In genomic region chr4:155221106-155221505, GRCm38 (mm10) we compare ENCODE assay signal across 8 mouse cellular contexts. TPM values are rescaled to one million over a fixed set of nuclear protein-coding genes. Genes with fewer than 3 reads are reported as not detected.
A peak's percentile ranks its signal among the peaks of the same experiment; 100 is the strongest.
DNase-seq lines count a peak whose midpoint lies in the region; ATAC-seq and TF ChIP-seq lines count a peak whose summit lies in the region.

No protein-coding gene starts in this region.

- H3K4me2 ChIP-seq in heart, embryonic 13.5 days: peak overlapping the region; percentile 97
- H3K4me2 ChIP-seq in midbrain, embryonic 11.5 days: peak overlapping the region; percentile 99

- TF ChIP-seq CTCF in MEL (IDR thresholded peaks at IDR 0.05 in 2 of 3, conservative IDR thresholded peaks at IDR 0.05 in 1 of 3; ENCODE audit: control insufficient read depth in 1 of 3, insufficient read depth in 1 of 3, low read depth in 2 of 3, low read length in 3 of 3, poor library complexity in 1 of 3, severe bottlenecking in 1 of 3): no peak

- DNase-seq in heart, postnatal 4 days: no peak
- no peak for DNase-seq in MEL (ENCODE audit: low read depth, low spot score)
- no peak for DNase-seq in hindbrain, embryonic 10.5 days (ENCODE audit: low spot score)
- DNase-seq in midbrain, embryonic 11.5 days (ENCODE audit: low spot score, missing footprints): peak; percentile 94
- no peak for DNase-seq in adipocyte (ENCODE audit: low spot score)
- no peak for DNase-seq in T-cell, adult 2 months (ENCODE audit: low spot score)

- H3K27me3 ChIP-seq in heart, embryonic 13.5 days (replicated peaks): no peaks in the 10 kb centered on the region
- H3K27me3 ChIP-seq in MEL (ENCODE audit: control insufficient read depth in 1 of 2, insufficient read depth in 2 of 2, low read length in 2 of 2): no peaks in the 10 kb centered on the region
- peaks cover 7% of the 10 kb centered on the region; the same call in 1 of the 2 replicates for H3K27me3 ChIP-seq in hindbrain, embryonic 10.5 days (ENCODE audit: insufficient read depth, poor library complexity, severe bottlenecking)
- H3K27me3 ChIP-seq in midbrain, embryonic 11.5 days (ENCODE audit: control insufficient read depth, insufficient read depth, low read length): no peaks in the 10 kb centered on the region

- H3K79me2 ChIP-seq in MEL (ENCODE audit: control insufficient read depth, insufficient read depth, low read length, poor library complexity): peaks cover 31% of the 10 kb centered on the region

- H3K9me3 ChIP-seq in heart, embryonic 13.5 days: no peaks in the 10 kb centered on the region
- H3K9me3 ChIP-seq in MEL (replicated peaks; ENCODE audit: insufficient read depth, low read length): no peaks in the 10 kb centered on the region
- H3K9me3 ChIP-seq in hindbrain, embryonic 10.5 days: no peaks in the 10 kb centered on the region
- H3K9me3 ChIP-seq in midbrain, embryonic 11.5 days (ENCODE audit: control insufficient read depth, low read length): no peaks in the 10 kb centered on the region

- H3K9ac ChIP-seq in heart, embryonic 13.5 days: peak overlapping the region; percentile 99
- peak overlapping the region; percentile 57 for H3K9ac ChIP-seq in MEL (ENCODE audit: control insufficient read depth, low read depth, low read length, poor library complexity, severe bottlenecking)
- peak overlapping the region; percentile 95 for H3K9ac ChIP-seq in midbrain, embryonic 11.5 days (ENCODE audit: low read length)

- 1% methylated on average over 7 of the region's 7 CpGs for WGBS in heart, embryonic 13.5 days
- 3% methylated on average over 7 of the region's 7 CpGs for WGBS in hindbrain, embryonic 10.5 days
- 0% methylated on average over 7 of the region's 7 CpGs for WGBS in midbrain, embryonic 11.5 days

- 0 out of 2 replicates have a peak, but pooled peaks cover 7% of the 10 kb centered on the region for H3K36me3 ChIP-seq in heart, embryonic 13.5 days
- H3K36me3 ChIP-seq in MEL (ENCODE audit: control insufficient read depth in 1 of 2, insufficient read depth in 2 of 2, low read length in 2 of 2): peaks cover 0 to 6% of the 10 kb centered on the region in 2 experiments; a peak in 2 of 4 replicates
- peaks cover 9% of the 10 kb centered on the region for H3K36me3 ChIP-seq in hindbrain, embryonic 10.5 days
- H3K36me3 ChIP-seq in midbrain, embryonic 11.5 days (ENCODE audit: control insufficient read depth, insufficient read depth, low read length): no peaks in the 10 kb centered on the region

- H3K4me3 ChIP-seq in heart, embryonic 13.5 days: peak overlapping the region; percentile 95
- H3K4me3 ChIP-seq in MEL (ENCODE audit: control insufficient read depth in 1 of 2, insufficient read depth in 1 of 2, low read depth in 2 of 2, low read length in 2 of 2): peak overlapping the region; percentile 61 to 85
- H3K4me3 ChIP-seq in hindbrain, embryonic 10.5 days: peak overlapping the region; percentile 95
- peak overlapping the region; percentile 96 for H3K4me3 ChIP-seq in midbrain, embryonic 11.5 days (ENCODE audit: low read depth, low read length)

- TF ChIP-seq RAD21 in MEL (IDR thresholded peaks at IDR 0.05; ENCODE audit: low read depth, low read length): no peak

- TF ChIP-seq EP300 in MEL (IDR thresholded peaks at IDR 0.05; ENCODE audit: low read depth in 1 of 2, low read length in 2 of 2): no peak

- ATAC-seq in heart, embryonic 13.5 days (ENCODE audit: extremely low read depth, insufficient number of reproducible peaks, low FRiP score, low TSS enrichment): no peak
- ATAC-seq in midbrain, embryonic 11.5 days (ENCODE audit: low FRiP score): no peak
- no peak for ATAC-seq in inflammation-experienced regulatory T-cells, adult 6 months

- H3K4me1 ChIP-seq in heart, embryonic 13.5 days: peaks cover 57% of the 10 kb centered on the region
- H3K4me1 ChIP-seq in MEL (ENCODE audit: control insufficient read depth in 1 of 2, insufficient read depth in 2 of 2, low read length in 2 of 2): peaks cover 11 to 26% of the 10 kb centered on the region in 2 experiments
- peaks cover 72% of the 10 kb centered on the region for H3K4me1 ChIP-seq in hindbrain, embryonic 10.5 days (replicated peaks)
- H3K4me1 ChIP-seq in midbrain, embryonic 11.5 days (ENCODE audit: control insufficient read depth, insufficient read depth, low read length): peaks cover 40% of the 10 kb centered on the region

- peak overlapping the region; percentile 81 for H3K27ac ChIP-seq in heart, embryonic 13.5 days (replicated peaks)
- no peak overlapping the region for H3K27ac ChIP-seq in MEL (ENCODE audit: control insufficient read depth, low read depth, low read length)
- peak overlapping the region; percentile 95 for H3K27ac ChIP-seq in hindbrain, embryonic 10.5 days
- H3K27ac ChIP-seq in midbrain, embryonic 11.5 days (ENCODE audit: low read depth, low read length): no peak overlapping the region

- no peak for TF ChIP-seq POLR2A in MEL (IDR thresholded peaks at IDR 0.05; ENCODE audit: control insufficient read depth in 1 of 2, insufficient read depth in 1 of 2, low read depth in 1 of 2, low read length in 2 of 2, poor library complexity in 1 of 2)

TF ChIP-seq in MEL, 35 proteins besides CTCF, POLR2A, EP300 and RAD21:
- no peak for TF ChIP-seq ELF1 (IDR thresholded peaks at IDR 0.05; ENCODE audit: low read depth, low read length)
- TF ChIP-seq TAL1 (IDR thresholded peaks at IDR 0.05; ENCODE audit: low read length): no peak
- no peak for TF ChIP-seq MAX (IDR thresholded peaks at IDR 0.05; ENCODE audit: low read length)
- TF ChIP-seq UBTF (IDR thresholded peaks at IDR 0.05; ENCODE audit: borderline replicate concordance, insufficient read depth, low read depth, low read length): no peak
- no peak for TF ChIP-seq ZC3H11A (IDR thresholded peaks at IDR 0.05; ENCODE audit: low read depth, low read length)
- no peak for TF ChIP-seq MYC (IDR thresholded peaks at IDR 0.05; ENCODE audit: low read depth, low read length)
- TF ChIP-seq MAFK (IDR thresholded peaks at IDR 0.05; ENCODE audit: borderline replicate concordance, low read depth, low read length): no peak
- no peak for TF ChIP-seq ZMIZ1 (IDR thresholded peaks at IDR 0.05; ENCODE audit: low read depth, low read length)
- no peak for TF ChIP-seq TBP (IDR thresholded peaks at IDR 0.05; ENCODE audit: low read depth, low read length)
- no peak for TF ChIP-seq HCFC1 (IDR thresholded peaks at IDR 0.05; ENCODE audit: low read depth, low read length)
- no peak for TF ChIP-seq SMC3 (IDR thresholded peaks at IDR 0.05; ENCODE audit: low read depth, low read length)

RNA-seq across cellular contexts. Expression of gene Ski, which starts 1.3 kb away (rescaled TPM):
- polyA plus RNA-seq in heart, embryonic 13.5 days (2015; fragmentation: Nextera tagmentation; extraction: Ambion mirVana): 10.1 and 10.2 TPM in 2 replicates
- total RNA-seq in heart, postnatal 4 days (2021): 10 to 100 TPM; 93.8 to 98.1 TPM
- total RNA-seq in MEL (2012; rRNA removed): 6.2 and 6.9 TPM in 2 replicates
- 10 to 100 TPM in 1 of 2 experiments, not detected in 1; 16.1 TPM for polyA plus RNA-seq in MEL (2012; ENCODE audit: insufficient read depth in 1 of 2, insufficient read length in 2 of 2, low read depth in 1 of 2, low replicate concordance in 2 of 2, missing spikeins in 1 of 2)
- 9.3 and 10.1 TPM in 2 replicates for polyA plus RNA-seq in hindbrain, embryonic 10.5 days (2016; fragmentation: Nextera tagmentation; extraction: Ambion mirVana)
- polyA plus RNA-seq in midbrain, embryonic 11.5 days (2014; fragmentation: Nextera tagmentation; extraction: Ambion mirVana): 12.7 and 13.6 TPM in 2 replicates
- polyA plus RNA-seq in inflammation-experienced regulatory T-cells, adult 6 months (2017; shearing (Covaris generic)): 10 to 100 TPM; 10.7 to 26.8 (median 26.8) TPM

RNA-seq across cellular contexts. Expression of gene Faap20, which starts 28.5 kb away (rescaled TPM):
- polyA plus RNA-seq in heart, embryonic 13.5 days (2015; fragmentation: Nextera tagmentation; extraction: Ambion mirVana): 63.2 and 71.1 TPM in 2 replicates
- total RNA-seq in heart, postnatal 4 days (2021): 10 to 100 TPM; 31.7 to 31.9 TPM
- 14.1 and 18.6 TPM in 2 replicates for total RNA-seq in MEL (2012; rRNA removed)
- 10 to 100 TPM in 1 of 2 experiments, not detected in 1; 34.4 TPM for polyA plus RNA-seq in MEL (2012; ENCODE audit: insufficient read depth in 1 of 2, insufficient read length in 2 of 2, low read depth in 1 of 2, low replicate concordance in 2 of 2, missing spikeins in 1 of 2)
- 115 and 118 TPM in 2 replicates for polyA plus RNA-seq in hindbrain, embryonic 10.5 days (2016; fragmentation: Nextera tagmentation; extraction: Ambion mirVana)
- polyA plus RNA-seq in midbrain, embryonic 11.5 days (2014; fragmentation: Nextera tagmentation; extraction: Ambion mirVana): 101 and 110 TPM in 2 replicates
- polyA plus RNA-seq in inflammation-experienced regulatory T-cells, adult 6 months (2017; shearing (Covaris generic)): 10 to 100 TPM; 44.3 to 57.3 (median 51.6) TPM

Comparison
In these comparisons a context has a peak if more than half of its experiments do, and no peak if none do; other contexts are left out.
1. H3K27ac ChIP-seq: peak in heart, embryonic 13.5 days (single experiment) and hindbrain, embryonic 10.5 days (single experiment); none in MEL (single experiment) and midbrain, embryonic 11.5 days (single experiment).
2. Peak in every context shown above with its lines, with median percentiles within 50 percentile points of each other: H3K4me3 ChIP-seq and H3K9ac ChIP-seq.